Mouse (Mus musculus) neural tube, embryonic 11.5 days (tissue): ENCODE data around the gene Efcab7. TPM values are rescaled to one million over a fixed set of nuclear protein-coding genes. Genes with fewer than 3 reads are reported as not detected.

Source experiments
- ATAC-seq: fragments of 200-750 bp; cut with Nextera tagmentation; 2 replicates; pipeline ENCODE4 v1.8.0; 2017; ENCODE audit warnings: moderate number of reproducible peaks, mild to moderate bottlenecking, moderate TSS enrichment, moderate library complexity; ENCODE audit not compliant: insufficient read depth, low FRiP score, low TSS enrichment
- DNase-seq: peaks from one replicate; pipeline ENCODE4 v3.0.0-alpha.2; 2015; ENCODE audit warnings: low spot score
- H3K27ac ChIP-seq: fragments of 300-500 bp; sonication (generic); 2 replicates; pipeline ENCODE4 v1.5.1; 2014; ENCODE audit warnings: low read depth, mild to moderate bottlenecking, low read length
- H3K27me3 ChIP-seq: fragments of 300-500 bp; sonication (generic); 2 replicates; pipeline ENCODE4 v1.6.1; 2014; ENCODE audit warnings: mild to moderate bottlenecking, low read length, mixed read lengths; ENCODE audit not compliant: control insufficient read depth, insufficient read depth
- H3K36me3 ChIP-seq: fragments of 300-500 bp; sonication (generic); 2 replicates; pipeline ENCODE4 v1.6.1; 2014; ENCODE audit warnings: mild to moderate bottlenecking, low read length, moderate library complexity, mixed read lengths; ENCODE audit not compliant: control insufficient read depth, insufficient read depth
- H3K4me1 ChIP-seq: fragments of 300-500 bp; sonication (generic); 2 replicates; pipeline ENCODE4 v1.6.1; 2014; ENCODE audit warnings: low read length, mixed read lengths; ENCODE audit not compliant: control insufficient read depth, insufficient read depth
- H3K4me2 ChIP-seq: fragments of 300-500 bp; sonication (generic); 2 replicates; pipeline ENCODE4 v1.6.1; 2014; ENCODE audit warnings: low read depth, mild to moderate bottlenecking, moderate library complexity
- H3K4me3 ChIP-seq: fragments of 300-500 bp; sonication (generic); 2 replicates; pipeline ENCODE4 v1.5.1; 2014; ENCODE audit warnings: low read depth, low read length
- H3K9ac ChIP-seq: fragments of 300-500 bp; sonication (generic); 2 replicates; pipeline ENCODE4 v1.6.1; 2014; ENCODE audit warnings: mild to moderate bottlenecking, low read length
- H3K9me3 ChIP-seq: fragments of 300-500 bp; sonication (generic); 2 replicates; pipeline ENCODE4 v1.6.1; 2016; ENCODE audit warnings: low read length; ENCODE audit not compliant: control insufficient read depth
- WGBS: fragments of 180-500 bp; shearing (Covaris S2); extraction: QIAGEN DNeasy Blood & Tissue Kit; methylation state at CpG from one replicate; pipeline ENCODE4 v1.1.7; 2014; 5-methylcytosine and 5-hydroxymethylcytosine counted together
- polyA plus RNA-seq: library from polyadenylated mRNA; unstranded; fragments of >200 nt; fragmentation: Nextera tagmentation; extraction: Ambion mirVana; gene quantifications from 2 replicates; pipeline ENCODE4 v1.2.1, GENCODE M21; 2014

Gene Efcab7
- 19.7 and 23.5 TPM in 2 replicates for polyA plus RNA-seq

GRCm38 (mm10) chr4:99829094-99830073, at the start of gene Efcab7:
Gene Efcab7, plus strand, starts transcription at chr4:99829198.
- peak within 1 kb of the TSS; percentile 87 for H3K9ac ChIP-seq
- peaks cover 4% of the 10 kb centered on the region for H3K4me1 ChIP-seq
- H3K9me3 ChIP-seq, result no peaks in the 10 kb centered on the region
- H3K27me3 ChIP-seq, result no peaks in the 10 kb centered on the region
- H3K4me3 ChIP-seq, result peak within 1 kb of the TSS; percentile 69
- peak; percentile 90 for DNase-seq
- under 1% methylated on average over 48 of the region's 48 CpGs for WGBS
- H3K27ac ChIP-seq, result peak within 1 kb of the TSS; percentile 93
- H3K4me2 ChIP-seq, result peak within 1 kb of the TSS; percentile 59
- peak; percentile 89 for ATAC-seq
- H3K36me3 ChIP-seq, result no peaks in the 10 kb centered on the region

GRCm38 (mm10) chr4:99792365-99792764, 36.6 kb upstream of the Efcab7 start:
- no peaks in the 10 kb centered on the region for H3K4me1 ChIP-seq
- no peak for DNase-seq
- WGBS, result 92% methylated on average over 6 of the region's 6 CpGs
- no peak overlapping the region for H3K4me3 ChIP-seq
- H3K9me3 ChIP-seq, result no peaks in the 10 kb centered on the region
- H3K9ac ChIP-seq, result no peak overlapping the region
- H3K36me3 ChIP-seq, result no peaks in the 10 kb centered on the region
- H3K27me3 ChIP-seq, result no peaks in the 10 kb centered on the region
- no peak for ATAC-seq
- H3K27ac ChIP-seq, result no peak overlapping the region
- no peak overlapping the region for H3K4me2 ChIP-seq

GRCm38 (mm10) chr4:99816697-99817460, 12.1 kb upstream of the Efcab7 start:
- no peak for ATAC-seq

GRCm38 (mm10) chr4:99828337-99828736, 661 bp upstream of the Efcab7 start:
- no peak for DNase-seq
- H3K4me1 ChIP-seq, result peaks cover 4% of the 10 kb centered on the region
- no peaks in the 10 kb centered on the region for H3K27me3 ChIP-seq
- H3K9ac ChIP-seq, result no peak overlapping the region
- 60% methylated on average over 4 of the region's 4 CpGs for WGBS
- H3K36me3 ChIP-seq, result no peaks in the 10 kb centered on the region
- H3K4me3 ChIP-seq, result peak overlapping the region; percentile 69
- no peak for ATAC-seq
- H3K9me3 ChIP-seq, result no peaks in the 10 kb centered on the region
- no peak overlapping the region for H3K27ac ChIP-seq
- peak overlapping the region; percentile 59 for H3K4me2 ChIP-seq

More at GRCm38 (mm10) chr4:99816697-99817460, 12.1 kb upstream of the Efcab7 start:
- Histone ChIP-seq H3K9me3 (no peaks in the 10 kb centered on the region), H3K4me1 (no peaks in the 10 kb centered on the region), H3K4me2 (no peak overlapping the region), H3K27ac (no peak overlapping the region), H3K36me3 (no peaks in the 10 kb centered on the region), H3K27me3 (no peaks in the 10 kb centered on the region), H3K9ac (no peak overlapping the region), H3K4me3 (no peak overlapping the region)
- DNase-seq, result no peak
- 88% methylated on average over 7 of the region's 7 CpGs for WGBS

- Histone ChIP-seq H3K27me3 (no peaks in the 10 kb centered on the region), H3K27ac (peak overlapping the region; percentile 93; the same call in 1 of the 2 replicates), H3K9me3 (no peaks in the 10 kb centered on the region), H3K9ac (peak overlapping the region; percentile 87), H3K4me2 (peak overlapping the region; percentile 59), H3K36me3 (no peaks in the 10 kb centered on the region), H3K4me3 (peak overlapping the region; percentile 69), H3K4me1 (peaks cover 4% of the 10 kb centered on the region)
- under 1% methylated on average over 7 of the region's 7 CpGs for WGBS
- DNase-seq (no peak), ATAC-seq (no peak)
These were observed 282 bp upstream of the Efcab7 start for GRCm38 (mm10) chr4:99828739-99829093.

GRCm38 (mm10) chr4:99881882-99882281, 52.9 kb downstream of the Efcab7 start:
- Histone ChIP-seq H3K4me1 (no peaks in the 10 kb centered on the region), H3K27me3 (no peaks in the 10 kb centered on the region), H3K4me2 (no peak overlapping the region), H3K4me3 (no peak overlapping the region), H3K9ac (no peak overlapping the region), H3K27ac (no peak overlapping the region), H3K36me3 (no peaks in the 10 kb centered on the region), H3K9me3 (no peaks in the 10 kb centered on the region)
- no peak for ATAC-seq
- DNase-seq, result no peak

- Histone ChIP-seq H3K4me3 (no peak overlapping the region), H3K27me3 (no peaks in the 10 kb centered on the region), H3K9me3 (no peaks in the 10 kb centered on the region), H3K4me2 (no peak overlapping the region), H3K9ac (no peak overlapping the region), H3K4me1 (no peaks in the 10 kb centered on the region), H3K27ac (no peak overlapping the region), H3K36me3 (no peaks in the 10 kb centered on the region)
- no peak for DNase-seq
- ATAC-seq, result no peak
These were observed 53.4 kb downstream of the Efcab7 start for GRCm38 (mm10) chr4:99882405-99882804.

GRCm38 (mm10) chr4:99913894-99914451, 85.0 kb downstream of the Efcab7 start:
- 67% methylated on average over 4 of the region's 4 CpGs for WGBS
- no peak for DNase-seq
- H3K9ac ChIP-seq, result no peak overlapping the region

More at GRCm38 (mm10) chr4:99913894-99914451, 85.0 kb downstream of the Efcab7 start:
- Histone ChIP-seq H3K4me1 (no peaks in the 10 kb centered on the region), H3K27me3 (no peaks in the 10 kb centered on the region), H3K27ac (no peak overlapping the region), H3K9me3 (no peaks in the 10 kb centered on the region), H3K36me3 (no peaks in the 10 kb centered on the region), H3K4me2 (no peak overlapping the region), H3K4me3 (no peak overlapping the region)
- ATAC-seq, result no peak
